ENCODE assay signal across 19 mouse cellular contexts in genomic region chr12:103049865-103050264, GRCm38 (mm10).
A peak's percentile ranks its signal among the peaks of the same experiment; 100 is the strongest.
DNase-seq lines count a peak whose midpoint lies in the region; ATAC-seq lines count a peak whose summit lies in the region.
"Had no signal": no experiment of that assay in that cellular context is flagged by ENCODE, and none has a peak within 500 bp of the region (broad histone marks: within the 10 kb centered on the region; RNA-seq: fewer than 3 reads in every experiment).

No protein-coding gene starts in this region.

- no peaks in the 10 kb centered on the region for H3K36me3 ChIP-seq in heart, embryonic 11.5 days (ENCODE audit: control insufficient read depth, insufficient read depth, low read length)
- H3K36me3 ChIP-seq: G1E had no signal

- no peak overlapping the region for H3K4me2 ChIP-seq in heart, embryonic 11.5 days

- no peak for DNase-seq in frontal cortex, adult 2 months (ENCODE audit: extremely low spot score in 1 of 2, low spot score in 1 of 2)
- peak; percentile 54 for DNase-seq in heart, adult 11 months
- DNase-seq: adrenal gland, adult 2 months; adrenal gland, adult 8-10 months; adrenal gland, postnatal 10 days; adrenal gland, postnatal 14 days; adrenal gland, postnatal 25 days; adrenal gland, postnatal 36 days; B cell, adult 2 months; cerebellum, adult 11 months; cerebellum, adult 11-12 months; cerebellum, adult 18-20 months had no signal

- 87% methylated on average over 12 of the region's 12 CpGs for whole genome bisulfite sequencing in heart, embryonic 11.5 days (ENCODE audit: insufficient replicate concordance)

- H3K4me1 ChIP-seq in heart, embryonic 11.5 days (ENCODE audit: control insufficient read depth, insufficient read depth, low read length) = peaks cover 5% of the 10 kb centered on the region; the same call in 1 of the 2 replicates

- no peaks in the 10 kb centered on the region for H3K9me3 ChIP-seq in heart, embryonic 11.5 days (replicated peaks; ENCODE audit: control insufficient read depth, low read length)

- H3K27ac ChIP-seq in heart, embryonic 11.5 days (ENCODE audit: low read depth, low read length) = no peak overlapping the region

- no peaks in the 10 kb centered on the region; the same call in 1 of the 2 replicates for H3K27me3 ChIP-seq in heart, embryonic 11.5 days (ENCODE audit: control insufficient read depth, insufficient read depth, low read length)
- H3K27me3 ChIP-seq: CH12.LX, Patski had no signal

- no peak overlapping the region for H3K9ac ChIP-seq in heart, embryonic 11.5 days (ENCODE audit: low read depth, low read length)

- no peak overlapping the region for H3K4me3 ChIP-seq in heart, embryonic 11.5 days (ENCODE audit: low read depth, low read length)

- ATAC-seq in frontal cortex, adult (ENCODE audit: low TSS enrichment) = peak; percentile 39; the same call in 1 of the 2 replicates
- ATAC-seq in heart, embryonic 11.5 days (replicated peaks; ENCODE audit: insufficient number of reproducible peaks, low FRiP score, low TSS enrichment) = no peak
- ATAC-seq: activated CD4-positive, CD25-positive, alpha-beta regulatory T cell, adult 4 months; CD4-positive, CD25-positive, alpha-beta regulatory T cell, adult 4 months; Patski had no signal
